Mouse (Mus musculus) intestine, embryonic 14.5 days (tissue): ENCODE data around the gene Grin3b. TPM values are rescaled to one million over a fixed set of nuclear protein-coding genes. Genes with fewer than 3 reads are reported as not detected.
A peak's percentile ranks its signal among the peaks of the same experiment; 100 is the strongest.

Experiments
- ATAC-seq: fragments of 200-750 bp; cut with Nextera tagmentation; replicated peaks from 2 replicates; pipeline ENCODE4 v1.8.0; 2017; ENCODE audit warnings: low read depth, moderate number of reproducible peaks, moderate TSS enrichment, moderate library complexity; ENCODE audit not compliant: low FRiP score, low TSS enrichment
- DNase-seq: peaks from one replicate; pipeline ENCODE4 v3.0.0-alpha.2; 2018; ENCODE audit warnings: low spot score
- H3K27ac ChIP-seq: fragments of 300-500 bp; sonication (generic); 2 replicates; pipeline ENCODE4 v1.5.1; 2014; ENCODE audit warnings: low read depth, mild to moderate bottlenecking, control low read depth
- H3K27me3 ChIP-seq: fragments of 300-500 bp; sonication (generic); replicated peaks from 2 replicates; pipeline ENCODE4 v1.6.1; 2014; ENCODE audit warnings: low read length, control low read depth; ENCODE audit not compliant: control insufficient read depth, insufficient read depth
- H3K36me3 ChIP-seq: fragments of 300-500 bp; sonication (generic); 2 replicates; pipeline ENCODE4 v1.6.1; 2014; ENCODE audit warnings: low read length, control low read depth; ENCODE audit not compliant: control insufficient read depth, insufficient read depth
- H3K4me1 ChIP-seq: fragments of 300-500 bp; sonication (generic); replicated peaks from 2 replicates; pipeline ENCODE4 v1.6.1; 2014; ENCODE audit warnings: low read length, control low read depth, mixed read lengths; ENCODE audit not compliant: control insufficient read depth, insufficient read depth
- H3K4me2 ChIP-seq: fragments of 300-500 bp; sonication (generic); 2 replicates; pipeline ENCODE4 v1.6.1; 2014; ENCODE audit warnings: low read length
- H3K4me3 ChIP-seq: fragments of 300-500 bp; sonication (generic); 2 replicates; pipeline ENCODE4 v1.5.1; 2014; ENCODE audit warnings: low read depth, low read length, control low read depth, mixed read lengths
- H3K9ac ChIP-seq: fragments of 300-500 bp; sonication (generic); 2 replicates; pipeline ENCODE4 v1.6.1; 2014; ENCODE audit warnings: mild to moderate bottlenecking, low read length
- H3K9me3 ChIP-seq: fragments of 300-500 bp; sonication (generic); 2 replicates; pipeline ENCODE4 v1.6.1; 2016; ENCODE audit warnings: low read length, control low read depth; ENCODE audit not compliant: control insufficient read depth
- WGBS: fragments of 180-500 bp; shearing (Covaris S2); extraction: QIAGEN DNeasy Blood & Tissue Kit; methylation state at CpG from one replicate; pipeline ENCODE4 v1.1.7; 2014; 5-methylcytosine and 5-hydroxymethylcytosine counted together
- polyA plus RNA-seq: library from polyadenylated mRNA; unstranded; fragments of >200 nt; fragmentation: Nextera tagmentation; extraction: Ambion mirVana; gene quantifications from 2 replicates; pipeline ENCODE4 v1.2.1, GENCODE M21; 2014

The Grin3b gene
- polyA plus RNA-seq, 1 experiment from 2014 or later = 0.28 TPM

DNA sequence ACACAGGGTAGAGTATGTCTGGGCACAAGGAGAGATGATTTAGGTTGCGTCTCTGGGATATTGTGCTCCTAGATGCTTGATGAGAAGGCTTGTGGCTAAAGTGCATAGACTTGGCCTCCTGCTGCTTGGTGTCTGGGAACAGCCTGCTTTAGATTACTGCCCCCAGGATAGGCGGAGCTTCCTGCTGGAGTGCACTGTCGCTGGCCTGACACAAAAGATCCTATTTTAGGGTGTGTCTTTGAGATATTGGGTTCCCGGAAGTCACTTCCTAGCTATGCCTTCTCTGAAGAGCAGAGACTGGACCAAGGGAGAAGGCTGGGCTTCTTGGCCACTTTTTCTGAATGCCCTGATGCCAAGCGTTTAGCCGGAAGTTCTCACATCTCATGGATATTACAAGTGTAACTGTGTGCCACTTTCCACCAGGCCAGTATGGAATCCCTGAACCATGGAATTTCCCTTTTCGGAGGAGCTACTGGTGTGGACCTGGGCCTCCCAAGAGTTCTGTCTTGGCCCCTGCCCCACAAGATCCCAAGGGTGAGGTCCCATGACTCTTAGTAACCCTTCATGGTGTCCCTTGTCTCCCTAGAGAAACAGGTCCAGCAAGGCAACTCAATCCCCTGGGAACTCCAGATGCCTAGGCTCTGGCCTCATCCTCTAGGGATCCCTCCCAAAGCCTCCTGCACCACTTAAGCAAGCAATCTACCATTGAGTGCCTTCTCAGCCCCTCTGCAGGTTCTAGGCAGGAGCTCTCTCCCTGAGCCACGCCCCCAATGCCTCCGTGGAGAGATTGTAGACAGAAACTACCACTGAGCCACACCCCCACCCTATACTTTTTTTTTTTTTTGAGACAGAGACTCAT is 33.1 kb downstream of the Grin3b start:
- Histone ChIP-seq H3K4me3 (no peak overlapping the region), H3K9ac (no peak overlapping the region), H3K4me1 (no peaks in the 10 kb centered on the region), H3K36me3 (no peaks in the 10 kb centered on the region), H3K4me2 (no peak overlapping the region), H3K27ac (no peak overlapping the region), H3K27me3 (peaks cover 3% of the 10 kb centered on the region; the same call in 1 of the 2 replicates), H3K9me3 (no peaks in the 10 kb centered on the region)
- ATAC-seq = no peak
- no peak for DNase-seq
- WGBS = 63% methylated on average over 9 of the region's 9 CpGs

DNA sequence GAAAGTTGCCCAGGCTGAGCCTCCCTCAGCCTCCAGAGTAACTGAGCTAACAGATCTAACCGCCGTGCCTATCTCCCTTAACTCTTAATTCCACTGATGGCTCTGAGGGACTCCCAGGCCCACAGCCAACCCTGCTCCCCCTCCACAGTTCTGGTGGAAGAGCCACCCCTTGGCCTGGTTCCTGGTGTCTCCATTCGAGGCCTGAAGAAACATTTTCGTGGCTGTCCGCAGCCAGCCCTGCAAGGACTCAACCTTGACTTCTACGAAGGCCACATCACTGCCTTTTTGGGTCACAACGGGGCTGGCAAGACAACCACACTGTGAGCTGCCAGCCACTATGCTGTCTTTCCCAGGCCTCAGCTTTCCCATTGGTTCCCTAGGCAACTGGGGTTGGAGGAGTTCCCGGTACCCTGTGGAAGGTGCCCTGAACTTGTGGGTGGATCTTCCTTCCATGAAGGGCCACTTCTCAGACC is 33.8 kb downstream of the Grin3b start:
- ATAC-seq = no peak
- Histone ChIP-seq H3K9me3 (no peaks in the 10 kb centered on the region), H3K4me3 (no peak overlapping the region), H3K9ac (no peak overlapping the region), H3K4me1 (no peaks in the 10 kb centered on the region), H3K36me3 (no peaks in the 10 kb centered on the region), H3K27me3 (peaks cover 3% of the 10 kb centered on the region; the same call in 1 of the 2 replicates), H3K27ac (no peak overlapping the region), H3K4me2 (no peak overlapping the region)
- DNase-seq = no peak
- 88% methylated on average over 8 of the region's 8 CpGs for WGBS

DNA sequence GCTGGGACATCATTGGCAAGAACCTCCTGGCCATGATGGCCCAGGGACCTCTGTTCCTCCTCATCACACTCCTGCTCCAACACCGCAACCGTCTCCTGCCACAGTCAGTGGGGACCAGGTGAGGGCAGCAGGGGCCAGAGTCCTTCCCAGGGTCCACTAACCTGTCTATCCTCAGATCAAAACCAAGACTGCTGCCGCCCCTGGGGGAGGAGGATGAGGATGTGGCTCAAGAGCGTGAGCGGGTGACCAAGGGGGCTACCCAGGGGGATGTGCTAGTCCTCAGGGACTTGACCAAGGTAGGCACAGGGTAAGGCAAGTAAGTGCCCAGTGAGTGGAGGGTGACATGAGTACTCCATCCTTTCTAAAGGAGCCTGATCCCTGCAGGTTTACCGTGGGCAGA is 41.2 kb downstream of the Grin3b start:
- ATAC-seq = no peak
- H3K36me3 ChIP-seq = peaks cover 12% of the 10 kb centered on the region; the same call in 1 of the 2 replicates
- no peak overlapping the region for H3K4me3 ChIP-seq
- no peak overlapping the region for H3K4me2 ChIP-seq
- H3K9me3 ChIP-seq = peaks cover 17% of the 10 kb centered on the region
- no peak overlapping the region for H3K9ac ChIP-seq
- no peaks in the 10 kb centered on the region for H3K4me1 ChIP-seq
- DNase-seq = no peak
- peaks cover 32% of the 10 kb centered on the region for H3K27me3 ChIP-seq
- 84% methylated on average over 6 of the region's 6 CpGs for WGBS
- no peak overlapping the region for H3K27ac ChIP-seq

DNA sequence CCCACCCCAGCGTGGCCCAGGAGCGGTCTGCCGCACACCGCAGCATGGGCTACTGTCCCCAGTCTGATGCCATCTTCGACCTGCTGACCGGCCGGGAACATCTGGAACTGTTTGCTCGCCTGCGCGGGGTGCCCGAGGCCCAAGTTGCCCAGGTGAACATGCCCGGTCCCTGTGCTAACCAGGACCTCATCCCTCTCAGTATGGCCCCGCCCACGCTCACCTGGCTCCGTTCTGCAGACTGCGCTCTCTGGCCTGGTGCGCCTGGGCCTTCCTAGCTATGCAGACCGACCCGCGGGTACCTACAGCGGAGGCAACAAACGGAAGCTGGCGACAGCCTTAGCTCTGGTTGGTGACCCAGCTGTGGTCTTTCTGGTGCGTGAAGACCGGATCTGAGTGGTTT is 43.1 kb downstream of the Grin3b start:
- no peak overlapping the region for H3K9ac ChIP-seq
- H3K4me3 ChIP-seq = no peak overlapping the region
- H3K9me3 ChIP-seq = peaks cover 17% of the 10 kb centered on the region
- H3K4me1 ChIP-seq = no peaks in the 10 kb centered on the region; the same call in 1 of the 2 replicates
- no peak overlapping the region for H3K4me2 ChIP-seq
- WGBS = 41% methylated on average over 25 of the region's 25 CpGs
- ATAC-seq (no peak), DNase-seq (no peak)
- peaks cover 32% of the 10 kb centered on the region for H3K27me3 ChIP-seq
- peaks cover 12% of the 10 kb centered on the region; the same call in 1 of the 2 replicates for H3K36me3 ChIP-seq
- H3K27ac ChIP-seq = no peak overlapping the region

DNA sequence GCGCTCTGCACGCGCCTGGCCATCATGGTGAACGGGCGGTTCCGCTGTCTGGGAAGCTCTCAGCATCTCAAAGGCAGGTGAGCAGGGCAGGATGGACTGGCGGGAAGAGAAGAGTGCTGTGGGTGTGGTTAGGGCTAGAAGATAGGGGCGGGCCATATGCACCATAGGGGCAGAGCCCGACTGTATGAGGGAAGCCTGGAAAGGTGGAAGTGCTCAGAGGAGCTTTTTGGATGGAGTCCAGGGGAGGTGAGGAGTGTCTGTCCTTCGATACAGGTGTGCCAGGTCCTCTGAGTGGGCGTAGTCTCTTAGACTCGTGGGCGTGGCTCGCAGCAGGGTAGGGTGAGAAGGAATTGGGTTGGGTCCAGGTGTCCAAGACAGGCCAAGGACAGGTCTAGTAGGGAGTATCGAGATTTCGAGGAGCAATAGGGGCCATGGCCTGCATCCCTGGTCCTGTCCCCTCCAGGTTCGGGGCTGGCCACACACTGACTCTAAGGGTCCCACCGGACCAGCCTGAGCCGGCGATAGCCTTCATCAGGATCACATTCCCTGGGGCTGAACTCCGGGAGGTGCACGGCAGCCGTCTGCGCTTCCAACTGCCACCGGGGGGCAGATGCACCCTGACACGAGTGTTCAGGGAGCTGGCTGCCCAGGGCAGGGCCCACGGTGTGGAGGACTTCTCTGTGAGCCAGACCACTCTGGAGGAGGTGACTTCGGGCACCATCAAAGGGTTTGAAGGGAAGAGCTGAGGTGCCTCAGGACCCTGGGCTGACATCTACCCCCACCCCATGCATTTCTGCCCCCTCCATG is 44.2 kb downstream of the Grin3b start:
- DNase-seq = no peak
- WGBS = 25% methylated on average over 28 of the region's 28 CpGs

DNA sequence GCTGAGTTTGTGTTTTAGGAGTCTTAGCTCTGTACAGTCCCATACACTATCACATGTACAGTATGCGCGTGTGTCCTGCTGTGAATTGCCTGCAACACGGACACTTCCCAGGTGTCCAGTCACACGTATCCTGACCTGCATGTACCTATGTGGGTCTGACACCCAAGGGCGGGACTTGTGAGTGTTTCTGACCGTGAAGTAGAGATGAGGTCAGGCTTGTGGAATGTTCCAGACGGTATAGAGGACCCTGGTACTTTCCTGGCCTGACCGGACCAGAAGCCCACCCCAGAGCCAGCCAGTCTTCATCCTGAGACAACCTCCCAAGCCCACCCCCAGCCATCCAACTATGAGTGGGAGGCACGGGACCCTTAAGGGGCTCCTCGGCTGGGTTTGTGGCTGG is 45.1 kb downstream of the Grin3b start:
- no peak overlapping the region for H3K27ac ChIP-seq
- WGBS = 68% methylated on average over 10 of the region's 10 CpGs
- DNase-seq (no peak), ATAC-seq (no peak)
- peaks cover 32% of the 10 kb centered on the region for H3K27me3 ChIP-seq
- peaks cover 5% of the 10 kb centered on the region; the same call in 1 of the 2 replicates for H3K36me3 ChIP-seq
- H3K4me3 ChIP-seq = no peak overlapping the region
- peaks cover 8% of the 10 kb centered on the region for H3K9me3 ChIP-seq
- peaks cover 14% of the 10 kb centered on the region; the same call in 1 of the 2 replicates for H3K4me1 ChIP-seq
- H3K9ac ChIP-seq = no peak overlapping the region
- H3K4me2 ChIP-seq = no peak overlapping the region

More for the DNA sequence above, 44.2 kb downstream of the Grin3b start:
- peaks cover 11% of the 10 kb centered on the region; the same call in 1 of the 2 replicates for H3K36me3 ChIP-seq
- no peak overlapping the region for H3K4me2 ChIP-seq
- no peak overlapping the region for H3K9ac ChIP-seq
- peaks cover 17% of the 10 kb centered on the region for H3K9me3 ChIP-seq
- H3K4me3 ChIP-seq = no peak overlapping the region
- H3K27ac ChIP-seq = no peak overlapping the region
- peaks cover 10% of the 10 kb centered on the region; the same call in 1 of the 2 replicates for H3K4me1 ChIP-seq
- H3K27me3 ChIP-seq = peaks cover 32% of the 10 kb centered on the region
- ATAC-seq = no peak

DNA sequence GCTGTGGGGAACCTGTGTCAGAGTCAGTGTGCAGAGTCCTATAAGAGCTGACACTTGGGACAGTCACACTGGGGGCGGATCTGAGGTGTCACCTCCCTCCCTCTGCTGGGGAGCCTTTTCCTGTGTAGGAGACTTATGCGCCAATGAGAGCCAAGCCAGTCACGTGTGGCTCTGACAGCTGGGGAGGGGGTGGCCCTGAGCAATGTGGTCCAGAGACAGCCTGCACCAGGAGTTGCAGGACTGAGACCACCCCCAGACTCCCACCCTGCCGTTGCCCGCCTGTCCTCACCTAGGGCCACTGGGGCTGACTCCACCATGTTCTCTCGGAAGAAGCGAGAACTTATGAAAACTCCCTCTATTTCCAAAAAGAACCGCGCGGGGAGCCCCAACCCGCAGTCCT is 46.0 kb downstream of the Grin3b start, which contains the start of gene Arhgap45:
Arhgap45 (plus strand) TSS at position 143 of the 400 bp plus-strand sequence.
- Histone ChIP-seq H3K4me2 (no peak within 1 kb of the TSS), H3K27me3 (peaks cover 32% of the 10 kb centered on the region), H3K4me1 (peaks cover 14% of the 10 kb centered on the region; the same call in 1 of the 2 replicates), H3K9me3 (no peaks in the 10 kb centered on the region), H3K36me3 (no peaks in the 10 kb centered on the region), H3K4me3 (0 out of 2 replicates have a peak within 1 kb of the TSS, but pooled peaks have one; percentile 6), H3K9ac (no peak within 1 kb of the TSS), H3K27ac (no peak within 1 kb of the TSS)
- DNase-seq (no peak), ATAC-seq (no peak)
- 71% methylated on average over 11 of the region's 11 CpGs for WGBS

DNA sequence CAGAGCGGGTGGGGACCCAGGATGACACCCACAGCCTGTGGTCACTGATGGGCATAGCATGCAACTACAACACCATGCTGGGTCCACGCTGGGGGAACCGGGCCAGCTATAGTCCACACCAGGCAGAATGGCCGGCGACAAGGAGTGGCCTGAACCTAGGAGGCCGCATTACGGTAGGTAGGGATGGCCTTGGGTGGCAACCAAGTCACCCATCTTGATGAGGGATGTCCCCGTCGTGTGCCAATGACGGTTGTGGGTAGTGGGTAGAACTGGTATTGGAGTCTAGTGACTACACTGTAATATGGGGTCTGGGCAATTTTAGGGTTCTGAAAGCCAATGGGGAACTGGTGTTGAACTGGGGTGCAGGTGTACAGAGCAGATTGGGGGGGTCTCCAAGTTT is 46.4 kb downstream of the Grin3b start:
- 0 out of 2 replicates have a peak, but pooled peaks cover under 1% of the 10 kb centered on the region for H3K36me3 ChIP-seq
- H3K4me1 ChIP-seq = peaks cover 14% of the 10 kb centered on the region; the same call in 1 of the 2 replicates
- H3K4me2 ChIP-seq = no peak overlapping the region
- 0 out of 2 replicates have a peak overlapping the region, but pooled peaks have one; percentile 6 for H3K4me3 ChIP-seq
- WGBS = 92% methylated on average over 10 of the region's 10 CpGs
- H3K27ac ChIP-seq = no peak overlapping the region
- H3K27me3 ChIP-seq = peaks cover 29% of the 10 kb centered on the region
- ATAC-seq = no peak
- H3K9ac ChIP-seq = no peak overlapping the region
- no peaks in the 10 kb centered on the region for H3K9me3 ChIP-seq
- no peak for DNase-seq
